Mouse (Mus musculus) frontal cortex, adult 2 months (tissue): ENCODE data around the gene Dscam. TPM values are rescaled to one million over a fixed set of nuclear protein-coding genes. Genes with fewer than 3 reads are reported as not detected.

Experiments
- DNase-seq, 2 experiments: peaks; one replicate each; pipeline ENCODE4 v3.0.0; 2022; ENCODE audit warnings: low spot score in 1 of 2; ENCODE audit errors: extremely low spot score in 1 of 2
- polyA plus RNA-seq: library from polyadenylated mRNA; depleted of rRNA; stranded (reverse); fragments of >200 nt; gene quantifications from 2 replicates; pipeline ENCODE4 v1.2.3, GENCODE M21; 2012

The Dscam gene
- polyA plus RNA-seq, 1 experiment = 23.6 TPM

DNA sequence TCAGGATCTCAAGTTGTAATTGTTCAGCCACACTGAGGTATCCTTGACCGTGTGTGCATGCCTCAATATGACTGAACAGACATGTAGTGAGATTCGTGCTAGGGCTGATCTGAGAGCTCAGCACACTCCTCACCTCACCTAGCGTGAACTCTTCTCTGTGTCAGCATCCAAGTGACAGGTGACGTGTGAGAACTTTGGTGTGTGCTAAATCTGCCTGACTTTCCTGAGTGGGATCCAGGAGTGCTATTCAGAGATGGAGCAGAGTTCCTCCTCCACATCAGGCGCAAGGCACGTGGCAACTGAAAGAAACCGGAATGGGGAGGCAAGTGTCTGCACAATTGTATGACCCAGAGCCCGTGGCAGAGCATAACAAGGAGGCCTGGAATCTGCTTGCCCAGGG lies 490.6 kb downstream of the Dscam start:
- peak in 1 of 2 experiments; percentile 37 for DNase-seq

DNA sequence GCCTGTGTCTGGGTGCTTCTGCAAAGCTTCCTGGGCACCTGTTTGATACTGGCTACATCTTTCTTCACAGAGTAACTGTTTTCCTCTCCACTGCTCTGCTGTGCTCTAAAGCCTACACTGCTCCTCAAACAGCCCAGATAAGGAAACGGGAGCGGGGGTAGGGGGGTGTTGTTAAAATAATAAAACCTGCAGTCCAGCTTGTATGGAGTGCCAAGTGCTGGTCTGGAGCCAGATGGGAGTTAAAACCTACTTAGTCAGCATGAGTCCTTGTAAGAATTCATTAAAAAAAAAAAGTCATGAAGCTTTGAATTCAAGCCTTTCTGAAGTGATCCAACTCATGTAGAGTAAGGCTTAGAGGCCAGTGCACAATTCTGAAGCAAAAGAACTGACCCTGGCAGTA lies 493.1 kb downstream of the Dscam start:
- DNase-seq = no peak

DNA sequence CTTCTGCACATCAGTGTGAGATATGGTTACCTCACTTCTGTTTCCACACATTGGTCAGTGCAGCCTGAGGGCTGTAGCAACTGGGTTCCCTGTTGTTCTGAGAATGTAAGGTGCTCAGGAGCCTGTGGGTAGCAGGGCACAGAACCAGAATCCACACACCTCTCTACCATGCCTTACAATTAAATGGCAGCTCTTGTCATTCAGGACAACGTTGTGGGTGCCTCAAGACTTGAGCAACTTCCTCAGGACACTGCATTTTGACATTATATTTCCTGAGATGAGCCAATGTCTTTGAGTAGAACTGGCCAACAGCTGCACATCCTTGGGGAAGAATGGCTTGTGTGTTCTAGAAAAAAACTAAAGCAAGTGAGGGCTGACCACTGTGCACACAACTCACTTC lies 493.9 kb downstream of the Dscam start:
- DNase-seq = no peak

DNA sequence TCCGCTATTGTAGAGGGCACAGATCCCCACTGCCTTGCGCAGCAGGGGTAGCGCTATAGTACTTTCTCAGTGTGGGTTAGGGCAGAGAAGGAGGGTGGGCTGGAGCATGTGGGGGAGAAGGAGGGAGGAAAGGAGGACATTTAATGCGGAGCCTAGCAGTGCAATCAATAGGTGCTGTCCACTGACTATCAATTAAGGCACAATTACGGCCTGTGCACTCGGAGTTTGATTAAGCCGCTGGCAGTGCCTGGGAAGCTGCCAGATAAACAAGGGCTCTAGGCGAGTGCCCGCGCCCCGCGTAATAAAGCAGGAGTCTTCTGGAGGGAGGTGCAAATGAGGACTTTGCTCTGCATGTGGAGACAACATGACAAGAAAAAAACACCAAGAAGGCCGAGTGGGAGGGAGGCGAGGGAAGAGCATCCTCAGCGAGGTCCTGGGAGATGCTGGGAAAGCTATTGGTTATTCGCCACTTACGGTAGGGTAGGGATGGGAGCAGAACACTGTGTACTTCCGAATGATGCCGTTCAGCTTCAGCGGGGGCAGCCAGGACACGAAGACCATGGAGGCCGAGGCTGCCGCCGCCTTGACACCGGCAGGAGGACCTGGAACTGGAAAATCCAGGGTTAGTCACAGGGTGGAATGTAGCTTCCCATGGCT lies 497.2 kb downstream of the Dscam start:
- DNase-seq = peak in 1 of 2 experiments; percentile 38

DNA sequence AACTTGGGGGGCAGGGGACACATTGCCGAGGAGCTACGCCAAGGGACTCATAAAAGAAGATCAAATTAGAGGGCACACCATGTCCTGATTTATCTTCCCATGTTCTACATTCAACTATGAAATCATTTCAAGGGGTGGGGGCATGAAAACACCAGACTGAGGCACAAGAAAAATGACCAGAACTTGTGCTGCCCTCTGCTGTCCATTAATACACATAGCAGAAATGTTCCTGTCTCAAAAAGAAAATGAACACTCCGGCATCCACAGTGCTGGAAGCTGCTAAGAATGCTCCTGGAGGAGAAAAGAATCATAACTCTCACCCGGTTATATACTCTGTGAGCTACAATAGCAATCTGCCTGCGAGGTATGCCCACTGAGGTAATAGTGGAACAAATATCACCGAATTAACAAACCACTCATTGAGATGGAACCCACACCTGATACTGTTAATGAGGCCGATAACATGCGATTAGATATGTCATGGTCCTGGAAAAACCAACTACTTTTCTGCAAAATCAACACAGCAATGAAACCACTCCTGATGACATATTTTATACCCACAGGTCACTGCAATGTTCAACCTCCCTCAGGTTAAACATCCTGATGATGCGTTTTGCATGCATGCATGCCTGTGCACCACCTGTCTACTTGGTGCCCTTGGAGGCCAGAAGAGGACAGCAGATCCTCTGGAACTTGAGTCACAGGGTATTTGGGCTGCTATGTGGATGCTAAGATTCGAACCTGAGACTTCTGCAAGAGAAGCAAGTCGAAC lies 498.8 kb downstream of the Dscam start:
- peak; percentile 27 to 75 for DNase-seq

DNA sequence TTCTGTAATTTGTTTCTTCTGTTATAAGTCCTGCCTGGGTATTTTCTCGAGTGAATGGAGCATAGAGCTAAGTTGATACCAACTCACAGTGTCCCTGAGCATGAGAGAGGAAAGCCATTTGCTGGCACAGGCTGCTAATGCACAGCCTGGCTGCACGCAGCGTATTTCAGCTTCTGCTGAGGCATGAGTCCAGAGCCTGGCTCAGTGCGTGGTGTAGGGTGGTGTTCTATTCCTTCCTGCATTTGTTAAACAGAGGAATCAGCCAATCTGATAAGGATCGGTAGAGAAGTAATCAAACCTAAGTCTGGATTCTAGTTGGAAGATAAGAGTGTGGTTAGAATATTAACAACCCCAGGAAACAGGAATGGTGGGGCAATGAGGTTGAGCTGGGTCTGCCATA lies 500.8 kb downstream of the Dscam start:
- DNase-seq = no peak

DNA sequence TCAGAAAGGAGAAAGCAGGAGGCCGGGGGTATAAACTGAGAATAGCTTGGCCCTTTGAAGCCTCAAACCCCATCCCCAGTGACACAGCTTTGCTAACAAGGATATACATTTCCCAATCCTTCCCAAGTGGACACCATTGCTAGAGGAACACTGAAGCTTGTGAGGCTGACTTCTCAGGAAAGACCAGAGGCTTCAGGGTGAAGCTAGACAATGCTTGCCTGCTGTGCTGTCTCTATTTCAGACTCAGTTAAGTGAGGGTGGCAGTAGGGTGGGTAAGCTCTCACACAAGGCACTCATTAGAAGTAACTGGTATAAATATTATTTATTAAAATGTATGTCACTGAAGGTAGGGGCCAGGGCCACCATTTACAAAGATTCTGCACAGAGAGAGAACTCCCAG lies 502.1 kb downstream of the Dscam start:
- DNase-seq = no peak

DNA sequence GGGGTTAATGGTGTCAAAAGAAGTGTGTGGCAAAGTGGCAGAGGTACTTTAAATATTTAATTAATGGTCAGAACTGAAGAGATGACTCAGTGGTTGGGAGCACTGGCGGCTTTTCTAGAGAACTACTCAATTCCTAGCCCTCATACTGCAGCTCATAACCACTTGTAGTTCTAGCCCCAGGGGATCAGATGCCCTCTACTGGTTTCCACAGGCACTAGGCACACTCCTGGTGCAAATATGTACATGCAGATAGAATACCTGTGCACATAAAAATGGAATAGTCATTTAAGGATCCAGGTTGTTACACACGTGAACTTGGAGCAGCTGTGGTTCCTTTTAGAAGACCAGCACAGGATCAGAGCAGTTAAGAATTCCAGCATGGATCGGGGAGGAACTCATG lies 509.5 kb downstream of the Dscam start:
- DNase-seq = no peak

DNA sequence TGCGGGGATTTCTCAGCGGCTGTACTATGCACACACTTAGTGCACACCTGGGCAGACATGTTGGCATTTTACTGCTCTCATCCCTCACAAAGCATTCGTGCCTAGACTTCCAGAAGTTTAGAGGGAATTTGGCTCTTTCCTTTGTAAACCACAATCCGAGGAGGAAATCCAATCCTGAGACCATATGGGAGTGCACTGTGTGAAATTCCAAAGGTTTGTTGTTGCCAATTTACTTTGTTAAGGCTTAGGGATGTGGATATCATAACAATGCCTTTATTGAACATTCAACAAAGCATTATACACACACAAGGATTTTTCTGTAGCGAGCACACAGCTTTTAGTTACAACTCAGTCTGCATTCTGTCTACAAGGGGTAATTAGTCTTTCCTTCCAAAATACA lies 511.3 kb downstream of the Dscam start:
- DNase-seq = no peak

DNA sequence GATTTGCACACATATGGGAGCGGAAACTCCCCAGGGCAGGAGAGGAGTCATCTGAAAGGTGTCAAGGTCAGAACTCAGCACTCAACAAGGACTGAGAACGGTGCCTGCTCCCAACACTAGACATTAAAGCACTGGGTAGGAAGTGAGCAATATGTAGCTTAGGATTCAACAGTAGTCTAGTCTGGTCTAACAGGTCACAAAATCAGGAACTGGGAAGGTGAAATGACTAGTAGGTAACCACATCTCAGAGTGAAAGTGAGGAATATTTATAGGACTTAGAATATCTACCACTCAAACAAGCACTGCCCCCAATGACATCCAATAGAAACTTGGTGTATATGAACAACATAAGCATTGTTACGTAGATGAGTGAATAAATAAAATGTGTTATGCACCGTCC lies 515.0 kb downstream of the Dscam start:
- DNase-seq = no peak

DNA sequence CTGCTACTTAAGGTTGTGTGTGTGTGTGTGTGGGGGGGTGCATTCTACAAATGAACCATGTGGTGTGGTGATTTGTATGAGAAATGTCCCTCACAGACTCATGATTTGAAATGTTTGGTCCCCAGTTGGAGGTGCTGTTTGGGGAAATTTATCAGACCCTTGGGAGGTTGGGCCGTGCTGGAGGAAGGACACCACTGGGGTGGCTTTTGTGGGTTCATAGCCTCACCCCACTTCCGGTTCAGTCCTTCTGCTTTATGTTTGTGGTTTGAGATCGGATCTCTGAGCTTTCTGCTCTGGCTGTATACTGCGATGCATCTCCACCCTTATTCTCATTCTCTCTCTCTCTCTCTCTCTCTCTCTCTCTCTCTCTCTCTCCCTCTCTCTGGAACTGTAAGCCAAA lies 516.5 kb downstream of the Dscam start:
- DNase-seq = no peak

DNA sequence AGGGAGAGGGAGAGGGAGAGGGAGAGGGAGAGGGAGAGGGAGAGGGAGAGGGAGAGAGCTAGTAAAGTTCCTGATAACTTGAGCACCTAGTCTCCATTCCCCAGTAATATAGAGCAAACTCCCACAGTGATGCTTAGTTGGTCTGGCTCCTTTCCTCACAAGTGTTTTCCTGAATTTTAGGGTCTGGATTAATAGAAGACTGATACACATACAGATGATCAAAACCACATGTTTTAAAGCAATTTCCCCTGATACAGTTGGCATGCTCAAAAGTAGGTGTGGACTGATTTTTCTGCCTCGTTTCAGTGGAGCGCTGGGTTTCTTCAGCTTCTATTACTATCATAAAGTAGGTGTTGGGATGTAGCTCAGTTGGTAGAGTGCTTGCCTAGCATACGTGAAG lies 519.1 kb downstream of the Dscam start:
- no peak for DNase-seq

DNA sequence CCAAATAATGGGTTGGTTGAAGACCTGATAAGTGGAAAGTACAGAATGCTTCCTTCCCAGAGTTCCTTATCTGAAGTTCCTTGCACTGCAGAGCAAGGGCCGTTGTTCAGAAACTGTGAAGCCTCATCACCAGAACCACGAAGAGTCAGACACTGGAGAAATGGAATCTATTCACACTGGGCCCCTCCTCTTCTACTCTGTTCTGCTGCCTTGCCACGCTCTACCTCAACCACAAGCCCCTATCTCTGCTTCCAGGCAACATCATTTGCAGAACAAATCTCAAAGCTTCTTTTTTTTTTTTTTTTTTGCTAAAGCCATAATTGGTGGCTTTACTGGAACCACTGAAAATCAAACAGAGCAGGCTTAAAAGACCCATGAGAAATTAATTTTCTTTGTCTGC lies 530.5 kb downstream of the Dscam start:
- DNase-seq = no peak

DNA sequence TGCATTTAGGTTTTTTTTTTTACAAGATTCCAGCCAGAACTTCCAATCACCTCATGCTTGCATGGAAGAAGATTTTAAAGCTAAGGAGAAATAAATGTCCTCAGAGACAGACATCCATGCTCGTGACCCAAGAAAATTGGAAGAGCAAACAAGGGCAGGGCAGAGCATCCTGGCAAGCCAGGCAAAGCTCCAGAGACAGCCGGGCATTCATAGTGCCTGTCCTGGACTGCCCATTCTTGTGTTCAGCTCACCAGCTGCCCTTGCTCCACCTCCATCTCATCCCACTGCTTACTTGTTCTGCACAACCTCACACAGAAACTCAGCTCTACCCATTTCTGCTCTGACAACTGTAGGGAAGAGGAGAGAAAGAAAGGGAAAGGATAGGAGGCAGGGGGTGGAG lies 534.6 kb downstream of the Dscam start:
- DNase-seq = no peak

DNA sequence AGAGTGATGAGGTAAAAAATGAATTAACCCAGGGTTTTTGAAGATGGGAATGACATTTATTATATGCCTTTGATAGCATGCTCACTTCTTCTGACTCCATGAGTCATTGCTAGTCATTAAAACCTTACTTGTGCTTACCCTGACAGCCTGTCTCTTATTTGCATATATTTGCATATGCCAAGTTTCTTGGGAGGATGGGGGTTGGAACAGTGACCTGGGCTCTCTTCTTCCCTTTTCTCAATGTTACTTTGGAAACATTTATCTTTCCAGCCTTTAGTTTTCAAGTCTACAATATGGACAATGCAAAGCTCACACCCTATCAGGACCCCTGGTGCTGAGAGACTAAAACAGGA lies 535.8 kb downstream of the Dscam start:
- no peak for DNase-seq

DNA sequence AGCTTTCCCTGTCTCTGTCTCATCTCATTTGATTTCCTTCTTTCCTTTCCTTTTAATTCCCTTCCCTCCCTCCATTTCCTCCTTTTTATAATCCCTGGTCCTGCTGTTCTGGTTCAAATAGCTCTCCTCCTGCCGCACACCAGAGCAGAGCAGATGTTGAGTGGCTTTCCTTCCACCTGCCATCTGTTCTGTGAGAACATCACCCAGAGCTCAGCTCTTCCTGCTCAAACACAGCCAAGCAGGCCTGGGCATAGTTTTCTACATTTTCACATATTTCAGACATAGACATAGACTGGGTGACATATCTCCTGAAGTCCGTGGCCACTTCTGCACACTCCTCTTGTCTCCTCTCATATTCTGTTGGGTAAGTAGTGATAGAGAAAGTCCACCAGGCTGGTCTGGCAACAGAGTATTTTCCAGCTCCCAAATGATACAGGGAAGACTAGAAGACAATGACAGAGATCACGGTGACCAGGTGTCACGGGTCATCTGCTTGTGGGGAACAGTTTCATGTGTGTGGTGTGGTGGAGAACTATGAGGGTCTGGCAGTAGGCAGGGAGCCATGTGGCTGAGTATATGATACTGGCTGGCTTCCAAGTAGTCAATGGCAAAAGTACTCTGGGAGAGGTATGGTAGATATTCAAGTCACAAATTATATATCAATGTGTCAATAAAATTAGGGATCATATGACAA lies 536.3 kb downstream of the Dscam start:
- peak; percentile 62 to 79 for DNase-seq

DNA sequence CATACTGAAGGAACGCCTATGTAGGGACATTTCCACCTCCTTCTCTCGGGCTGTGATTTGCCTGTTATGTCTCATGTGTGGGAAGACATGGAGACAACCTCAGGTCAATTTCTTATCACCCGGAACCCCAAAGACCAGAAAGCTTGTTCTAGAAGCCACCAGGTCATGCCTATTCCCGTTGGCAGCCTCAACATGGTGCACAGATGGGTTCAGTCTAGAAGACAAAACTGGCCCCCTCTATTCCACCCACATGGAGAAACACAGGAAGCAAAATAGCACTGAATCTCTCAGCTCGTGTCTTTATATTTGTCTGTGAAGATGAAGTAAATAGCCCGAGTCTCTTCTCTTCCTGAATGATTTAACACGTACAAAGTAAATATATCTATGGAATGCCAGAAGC lies 540.3 kb downstream of the Dscam start:
- DNase-seq = peak; percentile 37 to 65

DNA sequence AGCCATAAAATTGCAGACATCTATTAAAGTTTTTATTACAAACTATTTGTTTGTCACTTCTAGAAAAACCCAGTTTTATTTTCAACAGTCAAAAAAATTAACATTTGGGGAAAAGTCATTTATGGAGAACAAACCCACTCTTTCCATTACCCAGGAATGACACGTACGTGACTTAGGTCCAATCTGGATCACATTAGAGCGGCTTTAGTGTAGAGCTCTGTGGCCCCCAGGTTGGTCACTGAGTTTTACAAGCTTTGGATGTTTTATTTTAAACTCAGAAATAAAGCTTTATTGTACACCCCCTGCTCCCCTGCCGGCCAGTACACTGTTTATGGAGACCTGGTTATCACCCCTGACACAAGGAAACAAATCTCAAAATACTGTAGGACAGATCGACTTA lies 540.9 kb downstream of the Dscam start:
- DNase-seq = no peak

DNA sequence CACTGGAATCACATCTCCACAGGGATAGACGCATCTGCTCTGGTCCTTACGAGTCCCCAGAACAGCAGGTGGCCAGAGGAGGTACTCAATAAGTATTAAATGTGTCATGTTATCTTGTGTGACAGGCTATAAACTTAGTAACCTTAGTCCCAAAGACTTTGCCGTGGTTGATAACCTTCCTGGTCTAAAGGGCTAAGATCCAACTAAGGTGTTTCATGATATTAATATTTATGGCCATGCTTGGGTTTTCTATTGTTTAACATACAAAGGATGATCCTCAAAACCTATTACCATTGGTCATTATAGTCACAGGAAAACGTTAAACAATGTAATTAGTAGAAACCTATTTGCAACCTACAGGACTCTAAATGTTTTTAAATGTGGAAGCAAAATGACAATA lies 545.1 kb downstream of the Dscam start:
- no peak for DNase-seq

DNA sequence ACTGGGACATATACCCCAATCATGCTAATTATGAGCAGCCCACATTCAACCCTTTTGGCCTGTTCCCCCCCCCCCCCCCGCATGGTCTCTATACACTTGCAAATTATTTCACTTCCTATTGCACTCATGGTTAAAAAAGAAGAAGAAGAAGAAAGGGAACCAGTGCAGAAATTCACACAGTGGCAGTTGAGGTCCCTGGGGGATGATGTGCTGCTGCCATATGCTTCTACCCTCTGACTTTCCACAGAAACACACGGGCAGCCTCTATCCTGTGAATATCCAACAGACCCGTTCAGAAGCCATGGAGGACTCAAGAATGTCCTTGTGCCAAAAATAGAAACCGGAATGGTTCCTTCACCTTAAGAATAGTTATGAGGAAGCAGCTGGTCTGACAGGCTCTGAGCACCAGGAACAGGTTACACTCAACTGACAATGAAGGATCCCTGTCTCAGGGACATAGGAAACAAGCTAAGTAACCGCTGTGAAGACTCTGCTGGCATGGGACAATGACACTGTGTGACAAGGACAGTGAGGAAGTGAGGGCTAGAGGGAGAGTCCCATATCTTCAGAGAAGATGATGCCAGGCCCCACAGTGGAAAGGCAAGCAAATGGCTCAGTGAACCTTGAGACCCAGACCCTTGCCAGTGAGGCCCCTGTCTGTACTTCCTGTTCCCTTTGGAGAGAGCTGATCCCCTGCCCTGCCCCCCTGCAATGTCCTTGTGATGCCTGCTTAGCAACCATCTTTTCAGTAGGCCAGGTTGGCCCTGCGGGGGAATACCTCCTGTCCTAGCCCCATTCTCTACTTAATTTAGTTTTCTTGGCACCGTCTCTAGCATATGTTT lies 545.8 kb downstream of the Dscam start:
- DNase-seq = no peak

DNA sequence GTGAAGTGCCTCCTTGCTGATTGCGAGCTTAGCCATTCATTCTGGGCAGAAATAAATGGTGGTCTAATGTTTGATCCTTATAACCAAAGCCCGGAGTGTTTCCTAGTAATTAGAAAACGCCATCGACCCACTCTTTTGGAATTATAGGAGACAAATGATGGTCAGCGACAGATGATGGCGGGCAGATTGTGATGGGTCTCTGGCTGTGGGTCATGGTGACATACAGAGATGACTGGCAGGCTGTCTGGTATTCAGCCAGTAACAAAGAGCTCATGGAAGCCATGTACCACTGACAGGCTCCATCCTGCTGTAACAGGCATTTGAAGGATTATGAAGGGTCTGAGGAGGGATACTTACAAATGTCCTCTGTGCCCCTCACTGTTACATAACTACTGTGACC lies 549.7 kb downstream of the Dscam start:
- no peak for DNase-seq
